Mouse (Mus musculus): ENCODE data around the gene Bet1l.
A peak's percentile ranks its signal among the peaks of the same experiment; 100 is the strongest.
"Not testable (repeated sequence)": the region's sequence is repeated elsewhere in the genome, so short reads cannot be mapped to it uniquely, and the experiment has no call there.

Bet1l gene

GRCm38 (mm10) chr7:140857550-140858505 is at the start of gene Bet1l:
Bet1l (minus strand) TSS chr7:140857577.
- no peak for DNase-seq (ENCODE audit: low spot score)

- DNase-seq (ENCODE audit: low spot score) = no peak
Observed at GRCm38 (mm10) chr7:140907131-140907530, 49.8 kb upstream of the Bet1l start.

- no peak for DNase-seq (ENCODE audit: low spot score)
Observed at GRCm38 (mm10) chr7:140905642-140906081, 48.3 kb upstream of the Bet1l start.

GRCm38 (mm10) chr7:140903212-140903611 is 45.8 kb upstream of the Bet1l start:
- peak; percentile 92 for DNase-seq (ENCODE audit: low spot score)

- no peak for DNase-seq (ENCODE audit: low spot score)
Observed at GRCm38 (mm10) chr7:140902036-140902875, 44.9 kb upstream of the Bet1l start.

- no peak for DNase-seq (ENCODE audit: low spot score)
Observed at GRCm38 (mm10) chr7:140900220-140900619, 42.8 kb upstream of the Bet1l start, which contains the start of gene Cox8b. Cox8b (minus strand) TSS chr7:140900446.

GRCm38 (mm10) chr7:140899121-140899520 is 41.7 kb upstream of the Bet1l start:
- no peak for DNase-seq (ENCODE audit: low spot score)

- no peak for DNase-seq (ENCODE audit: low spot score)
Observed at GRCm38 (mm10) chr7:140897863-140898262, 40.5 kb upstream of the Bet1l start.

GRCm38 (mm10) chr7:140894611-140895010 is 37.2 kb upstream of the Bet1l start:
- no peak for DNase-seq (ENCODE audit: low spot score)

GRCm38 (mm10) chr7:140894031-140894430 is 36.7 kb upstream of the Bet1l start:
- DNase-seq (ENCODE audit: low spot score) = no peak

- DNase-seq (ENCODE audit: low spot score) = not testable (repeated sequence)
Observed at GRCm38 (mm10) chr7:140890636-140891035, 33.3 kb upstream of the Bet1l start.

- DNase-seq (ENCODE audit: low spot score) = no peak
Observed at GRCm38 (mm10) chr7:140882469-140882803, 25.1 kb upstream of the Bet1l start.

- peak; percentile 99 for DNase-seq (ENCODE audit: low spot score)
Observed at GRCm38 (mm10) chr7:140881696-140882468, 24.5 kb upstream of the Bet1l start, which contains the start of the genes Psmd13 and Sirt3. Psmd13 (plus strand) TSS chr7:140881968. Sirt3 (minus strand) TSS chr7:140882309.

- no peak for DNase-seq (ENCODE audit: low spot score)
Observed at GRCm38 (mm10) chr7:140880865-140881515, 23.6 kb upstream of the Bet1l start.

- DNase-seq (ENCODE audit: low spot score) = no peak
Observed at GRCm38 (mm10) chr7:140880419-140880818, 23.0 kb upstream of the Bet1l start.

- no peak for DNase-seq (ENCODE audit: low spot score)
Observed at GRCm38 (mm10) chr7:140879355-140879754, 22.0 kb upstream of the Bet1l start.

- no peak for DNase-seq (ENCODE audit: low spot score)
Observed at GRCm38 (mm10) chr7:140877364-140877763, 20.0 kb upstream of the Bet1l start.

GRCm38 (mm10) chr7:140874224-140874623 is 16.8 kb upstream of the Bet1l start:
- DNase-seq (ENCODE audit: low spot score) = no peak

GRCm38 (mm10) chr7:140864761-140865160 is 7.4 kb upstream of the Bet1l start:
- no peak for DNase-seq (ENCODE audit: low spot score)

- no peak for DNase-seq (ENCODE audit: low spot score)
Observed at GRCm38 (mm10) chr7:140860728-140861127, 3.4 kb upstream of the Bet1l start.

GRCm38 (mm10) chr7:140859997-140860396 is 2.6 kb upstream of the Bet1l start:
- no peak for DNase-seq (ENCODE audit: low spot score)
